Mouse (Mus musculus) lung, adult 2 months (tissue): ENCODE data around the gene Naip6.
"Not testable (repeated sequence)": the region's sequence is repeated elsewhere in the genome, so short reads cannot be mapped to it uniquely, and the experiment has no call there.

Experiments
- CTCF ChIP-seq: fragments of 200-500 bp; IDR thresholded peaks from 2 replicates; pipeline ENCODE4 v1.5.1; 2011; ENCODE audit warnings: mild to moderate bottlenecking, low read length, control low read depth; ENCODE audit not compliant: insufficient read depth
- POLR2A ChIP-seq: fragments of 200-500 bp; IDR thresholded peaks from 2 replicates; pipeline ENCODE4 v1.6.1; 2011; ENCODE audit warnings: low read depth, mild to moderate bottlenecking, control low read depth, low read length, borderline replicate concordance; ENCODE audit errors: extremely low read depth

DNA sequence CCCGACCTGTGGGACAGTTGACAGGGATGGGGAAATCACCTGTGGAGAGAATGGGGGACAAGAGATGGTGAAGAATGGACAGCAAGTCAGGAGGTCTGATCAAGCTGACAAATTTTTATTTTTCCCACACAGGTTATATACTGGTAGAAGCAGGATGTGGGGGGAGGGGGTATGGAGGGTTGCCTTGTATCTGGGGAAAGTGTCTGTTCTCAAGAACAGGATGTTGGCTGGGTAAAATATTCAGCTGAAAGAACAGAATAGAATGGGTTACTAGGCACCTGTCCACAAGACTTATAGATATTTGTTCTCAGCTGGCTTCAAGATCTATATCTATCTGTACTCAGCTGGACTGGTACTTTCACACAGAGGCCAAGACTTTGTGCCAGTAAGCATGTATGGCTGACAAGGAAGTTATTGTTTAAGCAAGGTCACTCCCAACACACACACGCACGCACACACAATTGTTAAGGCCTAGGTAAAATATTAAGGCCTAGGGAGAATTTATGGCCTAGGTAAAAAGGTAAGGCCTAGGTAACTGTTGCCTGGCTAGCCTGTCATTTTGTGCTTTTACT is 4.9 kb upstream of the Naip6 start:
- TF ChIP-seq CTCF, POLR2A: not testable (repeated sequence)
